Mouse (Mus musculus) cerebellum, adult 2 months (tissue): Measurements from ENCODE around the gene Zfp109. TPM values are rescaled to one million over a fixed set of nuclear protein-coding genes. Genes with fewer than 3 reads are reported as not detected.

Experiments
- DNase-seq, 2 experiments: peaks; one replicate each; pipeline ENCODE4 v3.0.0; 2021
- H3K27ac ChIP-seq: fragments of 200-500 bp; 2 replicates; pipeline ENCODE4 v1.5.1; 2012; ENCODE audit warnings: low read length, control low read depth, inconsistent platforms; ENCODE audit not compliant: insufficient read depth
- H3K27me3 ChIP-seq: fragments of 200-500 bp; 2 replicates; pipeline ENCODE4 v1.6.1; 2012; ENCODE audit warnings: inconsistent platforms, mild to moderate bottlenecking, low read length, moderate library complexity; ENCODE audit not compliant: control insufficient read depth, insufficient read depth
- H3K4me1 ChIP-seq: fragments of 200-500 bp; 2 replicates; pipeline ENCODE4 v1.6.1; 2011; ENCODE audit warnings: low read length; ENCODE audit not compliant: control insufficient read depth, insufficient read depth
- H3K4me3 ChIP-seq: fragments of 200-500 bp; replicated peaks from 2 replicates; pipeline ENCODE3; 2011; ENCODE audit warnings: mild to moderate bottlenecking, low read depth, low read length, control low read depth; ENCODE audit not compliant: insufficient read depth
- CTCF ChIP-seq: fragments of 200-500 bp; IDR thresholded peaks from 2 replicates; pipeline ENCODE4 v1.5.1; 2011; ENCODE audit warnings: low read depth, mild to moderate bottlenecking, control low read depth, low read length, moderate library complexity, borderline replicate concordance; ENCODE audit not compliant: insufficient read depth
- POLR2A ChIP-seq: fragments of 200-500 bp; IDR thresholded peaks from 2 replicates; pipeline ENCODE4 v1.6.1; 2011; ENCODE audit warnings: low read length, control low read depth, borderline replicate concordance; ENCODE audit not compliant: insufficient read depth
- WGBS: fragments of 180-500 bp; shearing (Covaris S2); methylation state at CpG from one replicate; pipeline ENCODE4 v1.1.7; 2018; 5-methylcytosine and 5-hydroxymethylcytosine counted together
- polyA plus RNA-seq: library from polyadenylated mRNA; depleted of rRNA; stranded (reverse); fragments of >200 nt; gene quantifications from 2 replicates; pipeline ENCODE4 v1.2.3, GENCODE M21; 2012

Gene Zfp109
- polyA plus RNA-seq, 1 experiment = 6.5 TPM

- H3K27me3 ChIP-seq = no peaks in the 10 kb centered on the region
- DNase-seq = peak; percentile 85 to 93
- TF ChIP-seq POLR2A = peak; percentile 90; the same call in 1 of the 2 replicates
- TF ChIP-seq CTCF = no peak
- no peaks in the 10 kb centered on the region; the same call in 1 of the 2 replicates for H3K4me1 ChIP-seq
- H3K4me3 ChIP-seq = peak within 1 kb of the TSS; percentile 70
- peak within 1 kb of the TSS; percentile 77 for H3K27ac ChIP-seq
- WGBS = 1% methylated on average over 12 of the region's 12 CpGs
These were observed 32.9 kb upstream of the Zfp109 start, which contains the start of gene Zfp93 for GRCm38 (mm10) chr7:24270288-24270672. Gene Zfp93, plus strand, starts transcription at chr7:24270420.

GRCm38 (mm10) chr7:24269667-24270287 lies 32.4 kb upstream of the Zfp109 start:
- no peak for DNase-seq
- TF ChIP-seq CTCF = no peak
- TF ChIP-seq POLR2A = no peak
- Histone ChIP-seq H3K27me3 (no peaks in the 10 kb centered on the region), H3K4me3 (peak overlapping the region; percentile 70), H3K4me1 (no peaks in the 10 kb centered on the region; the same call in 1 of the 2 replicates), H3K27ac (no peak overlapping the region)
- WGBS = 31% methylated on average over 7 of the region's 7 CpGs

- Histone ChIP-seq H3K27me3 (no peaks in the 10 kb centered on the region), H3K4me1 (no peaks in the 10 kb centered on the region; the same call in 1 of the 2 replicates), H3K27ac (no peak overlapping the region), H3K4me3 (no peak overlapping the region)
- 79% methylated on average over 3 of the region's 3 CpGs for WGBS
- no peak for DNase-seq
- no peak for TF ChIP-seq CTCF
- TF ChIP-seq POLR2A = no peak
These were observed 31.9 kb upstream of the Zfp109 start for GRCm38 (mm10) chr7:24269256-24269655.

- no peak for DNase-seq
- Histone ChIP-seq H3K27me3 (no peaks in the 10 kb centered on the region), H3K4me1 (no peaks in the 10 kb centered on the region; the same call in 1 of the 2 replicates), H3K27ac (no peak overlapping the region), H3K4me3 (no peak overlapping the region)
- TF ChIP-seq CTCF = no peak
- 66% methylated on average over 24 of the region's 24 CpGs for WGBS
These were observed 31.1 kb upstream of the Zfp109 start for GRCm38 (mm10) chr7:24268176-24269155.

GRCm38 (mm10) chr7:24260000-24260312 lies 22.6 kb upstream of the Zfp109 start:
- Histone ChIP-seq H3K4me3 (no peak overlapping the region), H3K4me1 (0 out of 2 replicates have a peak, but pooled peaks cover 3% of the 10 kb centered on the region), H3K27ac (no peak overlapping the region), H3K27me3 (no peaks in the 10 kb centered on the region)
- TF ChIP-seq CTCF = no peak
- no peak for TF ChIP-seq POLR2A
- 85% methylated on average over 4 of the region's 4 CpGs for WGBS
- DNase-seq = no peak

- no peak for DNase-seq
- Histone ChIP-seq H3K4me3 (no peak overlapping the region), H3K4me1 (0 out of 2 replicates have a peak, but pooled peaks cover 3% of the 10 kb centered on the region), H3K27me3 (no peaks in the 10 kb centered on the region), H3K27ac (no peak overlapping the region)
- no peak for TF ChIP-seq CTCF
- no peak for TF ChIP-seq POLR2A
- 86% methylated on average over 13 of the region's 13 CpGs for WGBS
These were observed 22.1 kb upstream of the Zfp109 start for GRCm38 (mm10) chr7:24259306-24259999.

- TF ChIP-seq POLR2A (peak; percentile 85), CTCF (no peak)
- WGBS = 14% methylated on average over 21 of the region's 21 CpGs
- peak within 1 kb of the TSS; percentile 79 for H3K4me3 ChIP-seq
- 0 out of 2 replicates have a peak, but pooled peaks cover 3% of the 10 kb centered on the region for H3K4me1 ChIP-seq
- H3K27me3 ChIP-seq = no peaks in the 10 kb centered on the region
- DNase-seq = peak; percentile 88 to 93
- H3K27ac ChIP-seq = peak within 1 kb of the TSS; percentile 75
These were observed 17.5 kb upstream of the Zfp109 start, which contains the start of gene Zfp108 for GRCm38 (mm10) chr7:24254633-24255474. Gene Zfp108, plus strand, starts transcription at chr7:24254794.
